Mouse (Mus musculus): ENCODE measurements around the gene Bglap3. TPM values are rescaled to one million over a fixed set of nuclear protein-coding genes. Genes with fewer than 3 reads are reported as not detected.

Gene Bglap3
- polyA plus RNA-seq (2014; fragmentation: Illumina TruSeq; extraction: RNeasy Lipid Tissue Mini Kit (QIAGEN cat#74804); ENCODE audit: low read depth, low replicate concordance), result 0.57 TPM

DNA sequence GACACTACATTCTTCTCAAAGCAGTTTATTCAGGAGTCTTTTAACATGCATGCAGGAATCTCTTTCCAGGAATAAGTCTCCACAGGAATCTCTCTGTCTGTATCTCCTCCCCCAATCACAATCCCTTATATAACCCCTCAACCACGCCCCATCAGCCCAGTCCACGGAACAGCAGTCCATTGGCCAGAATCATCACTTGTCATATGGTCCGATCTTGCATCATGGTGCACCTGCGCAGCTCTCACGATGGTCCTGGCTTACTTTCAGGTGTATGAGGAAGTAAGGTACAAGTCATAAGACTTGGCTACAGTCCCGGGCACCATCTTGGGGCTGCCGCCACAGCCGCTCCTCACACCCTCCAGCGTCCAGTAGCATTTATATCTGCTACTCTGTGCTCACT lies at the start of gene Bglap3:
Bglap3 (minus strand) TSS at position 101 of the 400 bp plus-strand sequence.

GRCm38 (mm10) chr3:88409741-88410644 lies 37.5 kb upstream of the Bglap3 start, which contains the start of gene Pmf1:
Gene Pmf1, minus strand, starts transcription at chr3:88410331.

DNA sequence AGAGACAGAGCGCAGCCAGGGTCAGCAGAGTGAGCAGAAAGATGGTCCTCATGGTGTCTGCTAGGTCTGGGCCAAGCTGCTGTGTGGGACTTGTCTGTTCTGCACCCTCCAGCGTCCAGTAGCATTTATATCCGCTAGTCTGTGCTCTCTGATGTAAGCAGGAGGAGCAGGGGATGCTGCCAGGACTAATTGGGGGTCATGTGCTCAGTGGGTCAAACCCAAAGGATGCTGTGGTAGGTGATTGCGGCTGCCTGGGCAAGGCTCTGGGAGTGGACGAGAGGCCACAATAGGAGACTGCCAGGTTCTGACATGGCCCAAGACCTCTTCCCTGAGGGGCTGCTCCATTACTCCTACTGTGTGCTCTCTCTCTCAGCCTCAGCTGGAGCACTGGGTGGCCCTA lies 11.8 kb upstream of the Bglap3 start, which contains the start of gene Bglap:
Bglap (minus strand) TSS at position 101 of the 400 bp plus-strand sequence.

DNA sequence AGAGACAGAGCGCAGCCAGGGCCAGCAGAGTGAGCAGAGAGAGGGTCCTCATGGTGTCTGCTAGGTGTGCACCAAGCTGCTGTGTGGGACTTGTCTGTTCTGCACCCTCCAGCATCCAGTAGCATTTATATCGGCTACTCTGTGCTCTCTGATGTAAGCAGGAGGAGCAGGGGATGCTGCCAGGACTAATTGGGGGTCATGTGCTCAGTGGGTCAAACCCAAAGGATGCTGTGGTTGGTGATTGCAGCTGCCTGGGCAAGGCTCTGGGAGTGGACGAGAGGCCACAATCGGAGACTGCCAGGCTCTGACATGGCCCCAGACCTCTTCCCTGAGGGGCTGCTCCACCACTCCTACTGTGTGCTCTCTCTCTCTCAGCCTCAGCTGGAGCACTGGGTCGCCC lies 6.1 kb upstream of the Bglap3 start, which contains the start of gene Bglap2:
Bglap2 (minus strand) TSS at position 101 of the 400 bp plus-strand sequence.

DNA sequence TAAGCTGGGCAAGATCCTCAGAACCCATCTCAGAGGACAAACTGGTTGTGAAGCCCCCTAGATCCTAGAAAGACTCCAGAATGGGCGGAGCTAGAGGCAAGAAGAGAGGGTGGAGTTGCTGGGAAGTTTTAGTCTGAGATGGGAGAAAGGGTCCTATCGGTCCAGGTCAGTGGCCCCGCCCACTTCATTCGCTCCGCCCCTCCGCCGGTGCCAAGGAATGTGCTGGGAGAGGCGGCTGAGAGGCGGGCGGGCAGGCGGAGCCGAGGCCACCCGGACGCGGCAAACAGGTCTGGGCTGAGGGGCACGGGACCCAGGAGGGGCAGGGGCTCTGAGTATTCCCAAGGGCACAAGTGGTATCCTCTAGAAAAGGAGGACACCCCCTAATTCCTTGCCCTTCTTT lies 8.2 kb downstream of the Bglap3 start, which contains the start of gene Paqr6:
Paqr6 (plus strand) TSS at position 248 of the 400 bp plus-strand sequence.

GRCm38 (mm10) chr3:88336058-88337013 lies 36.2 kb downstream of the Bglap3 start, which contains the start of the genes Tmem79 and Smg5:
Gene Tmem79, minus strand, starts transcription at chr3:88336148.
Gene Smg5, plus strand, starts transcription at chr3:88336260.

GRCm38 (mm10) chr3:88324951-88325405 lies 47.6 kb downstream of the Bglap3 start, which contains the start of gene Glmp:
Gene Glmp, plus strand, starts transcription at chr3:88325023.

Other genes starting within 250 kb of the Bglap3 start
- 5.2 TPM for gene Mef2d, start 230.4 kb downstream of the Bglap3 start, polyA plus RNA-seq (2014; fragmentation: Illumina TruSeq; extraction: RNeasy Lipid Tissue Mini Kit (QIAGEN cat#74804); ENCODE audit: low read depth, low replicate concordance)
- gene Rhbg, start 118.0 kb downstream of the Bglap3 start, polyA plus RNA-seq (2014; fragmentation: Illumina TruSeq; extraction: RNeasy Lipid Tissue Mini Kit (QIAGEN cat#74804); ENCODE audit: low read depth, low replicate concordance), result 0.40 TPM
- not detected for gene Gm38392, start 85.5 kb downstream of the Bglap3 start, polyA plus RNA-seq (2014; fragmentation: Illumina TruSeq; extraction: RNeasy Lipid Tissue Mini Kit (QIAGEN cat#74804); ENCODE audit: low read depth, low replicate concordance)
- 4.5 TPM for gene Tsacc, start 75.7 kb downstream of the Bglap3 start, polyA plus RNA-seq (2014; fragmentation: Illumina TruSeq; extraction: RNeasy Lipid Tissue Mini Kit (QIAGEN cat#74804); ENCODE audit: low read depth, low replicate concordance)
- gene Cct3, start 75.6 kb downstream of the Bglap3 start, polyA plus RNA-seq (2014; fragmentation: Illumina TruSeq; extraction: RNeasy Lipid Tissue Mini Kit (QIAGEN cat#74804); ENCODE audit: low read depth, low replicate concordance), result 106 TPM
- 2.8 TPM for gene Glmp, start 47.7 kb downstream of the Bglap3 start, polyA plus RNA-seq (2014; fragmentation: Illumina TruSeq; extraction: RNeasy Lipid Tissue Mini Kit (QIAGEN cat#74804); ENCODE audit: low read depth, low replicate concordance)
- gene Tmem79, start 36.6 kb downstream of the Bglap3 start, polyA plus RNA-seq (2014; fragmentation: Illumina TruSeq; extraction: RNeasy Lipid Tissue Mini Kit (QIAGEN cat#74804); ENCODE audit: low read depth, low replicate concordance), result 0.61 TPM
- 23.3 TPM for gene Smg5, start 36.5 kb downstream of the Bglap3 start, polyA plus RNA-seq (2014; fragmentation: Illumina TruSeq; extraction: RNeasy Lipid Tissue Mini Kit (QIAGEN cat#74804); ENCODE audit: low read depth, low replicate concordance)
- not detected for gene Paqr6, start 8.2 kb downstream of the Bglap3 start, polyA plus RNA-seq (2014; fragmentation: Illumina TruSeq; extraction: RNeasy Lipid Tissue Mini Kit (QIAGEN cat#74804); ENCODE audit: low read depth, low replicate concordance)
- not detected for gene Bglap2, start 6.0 kb upstream of the Bglap3 start, polyA plus RNA-seq (2014; fragmentation: Illumina TruSeq; extraction: RNeasy Lipid Tissue Mini Kit (QIAGEN cat#74804); ENCODE audit: low read depth, low replicate concordance)
- not detected for gene Bglap, start 11.7 kb upstream of the Bglap3 start, polyA plus RNA-seq (2014; fragmentation: Illumina TruSeq; extraction: RNeasy Lipid Tissue Mini Kit (QIAGEN cat#74804); ENCODE audit: low read depth, low replicate concordance)
- gene Pmf1, start 37.6 kb upstream of the Bglap3 start, polyA plus RNA-seq (2014; fragmentation: Illumina TruSeq; extraction: RNeasy Lipid Tissue Mini Kit (QIAGEN cat#74804); ENCODE audit: low read depth, low replicate concordance), result 1.9 TPM
- gene Slc25a44, start 52.4 kb upstream of the Bglap3 start, polyA plus RNA-seq (2014; fragmentation: Illumina TruSeq; extraction: RNeasy Lipid Tissue Mini Kit (QIAGEN cat#74804); ENCODE audit: low read depth, low replicate concordance), result 13.4 TPM
- 77.3 TPM for gene Sema4a, start 88.4 kb upstream of the Bglap3 start, polyA plus RNA-seq (2014; fragmentation: Illumina TruSeq; extraction: RNeasy Lipid Tissue Mini Kit (QIAGEN cat#74804); ENCODE audit: low read depth, low replicate concordance)
- 2.7 TPM for gene Lmna, start 137.2 kb upstream of the Bglap3 start, polyA plus RNA-seq (2014; fragmentation: Illumina TruSeq; extraction: RNeasy Lipid Tissue Mini Kit (QIAGEN cat#74804); ENCODE audit: low read depth, low replicate concordance)
- gene Mex3a, start 159.7 kb upstream of the Bglap3 start, polyA plus RNA-seq (2014; fragmentation: Illumina TruSeq; extraction: RNeasy Lipid Tissue Mini Kit (QIAGEN cat#74804); ENCODE audit: low read depth, low replicate concordance), result 0.57 TPM
- gene Rab25, start 175.6 kb upstream of the Bglap3 start, polyA plus RNA-seq (2014; fragmentation: Illumina TruSeq; extraction: RNeasy Lipid Tissue Mini Kit (QIAGEN cat#74804); ENCODE audit: low read depth, low replicate concordance), result 2.4 TPM
- gene Lamtor2, start 180.3 kb upstream of the Bglap3 start, polyA plus RNA-seq (2014; fragmentation: Illumina TruSeq; extraction: RNeasy Lipid Tissue Mini Kit (QIAGEN cat#74804); ENCODE audit: low read depth, low replicate concordance), result 7.3 TPM
- gene Ubqln4, start 181.0 kb upstream of the Bglap3 start, polyA plus RNA-seq (2014; fragmentation: Illumina TruSeq; extraction: RNeasy Lipid Tissue Mini Kit (QIAGEN cat#74804); ENCODE audit: low read depth, low replicate concordance), result 19.4 TPM
- gene Ssr2, start 203.1 kb upstream of the Bglap3 start, polyA plus RNA-seq (2014; fragmentation: Illumina TruSeq; extraction: RNeasy Lipid Tissue Mini Kit (QIAGEN cat#74804); ENCODE audit: low read depth, low replicate concordance), result 22.5 TPM
- 11.2 TPM for gene Arhgef2, start 233.2 kb upstream of the Bglap3 start, polyA plus RNA-seq (2014; fragmentation: Illumina TruSeq; extraction: RNeasy Lipid Tissue Mini Kit (QIAGEN cat#74804); ENCODE audit: low read depth, low replicate concordance)

All from kidney, adult 10 weeks (tissue).